Mouse (Mus musculus) olfactory bulb, adult 2 months (tissue): ENCODE data around the gene Lpin1. TPM values are rescaled to one million over a fixed set of nuclear protein-coding genes. Genes with fewer than 3 reads are reported as not detected.

Experiments used
- H3K27ac ChIP-seq: fragments of 200-500 bp; 2 replicates; pipeline ENCODE4 v1.5.1; 2012; ENCODE audit warnings: low read depth, low read length; ENCODE audit not compliant: insufficient read depth
- H3K4me1 ChIP-seq: fragments of 200-500 bp; 2 replicates; pipeline ENCODE4 v1.6.1; 2012; ENCODE audit warnings: low read length; ENCODE audit not compliant: control insufficient read depth, insufficient read depth
- H3K4me3 ChIP-seq: fragments of 200-500 bp; 2 replicates; pipeline ENCODE4 v1.5.1; 2012; ENCODE audit warnings: mild to moderate bottlenecking, low read depth, low read length, moderate library complexity; ENCODE audit not compliant: insufficient read depth
- CTCF ChIP-seq: fragments of 200-500 bp; IDR thresholded peaks from 2 replicates; pipeline ENCODE4 v1.5.1; 2012; ENCODE audit warnings: low read depth, mild to moderate bottlenecking, low read length, moderate library complexity; ENCODE audit not compliant: insufficient read depth
- POLR2A ChIP-seq: fragments of 200-500 bp; IDR thresholded peaks from 2 replicates; pipeline ENCODE4 v1.6.1; 2012; ENCODE audit warnings: mild to moderate bottlenecking, low read depth, low read length, moderate library complexity; ENCODE audit not compliant: insufficient read depth
- WGBS: fragments of 180-500 bp; shearing (Covaris S2); methylation state at CpG from one replicate; pipeline ENCODE4 v1.1.7; 2018; 5-methylcytosine and 5-hydroxymethylcytosine counted together
- polyA plus RNA-seq: library from polyadenylated mRNA; stranded (reverse); fragments of >200 nt; gene quantifications from 2 replicates; pipeline ENCODE4 v1.2.4, GENCODE M21; 2012; ENCODE audit warnings: low replicate concordance; ENCODE audit not compliant: missing spikeins, insufficient read depth, insufficient read length

Lpin1 gene
- polyA plus RNA-seq, 1 experiment: not detected

GRCm38 (mm10) chr12:16643508-16644345 lies 33.0 kb upstream of the Lpin1 start:
- no peak overlapping the region for H3K4me3 ChIP-seq
- TF ChIP-seq POLR2A (no peak), CTCF (no peak)
- WGBS: 30% methylated on average over 12 of the region's 12 CpGs
- peaks cover 13% of the 10 kb centered on the region for H3K4me1 ChIP-seq
- H3K27ac ChIP-seq: peak overlapping the region; percentile 7

GRCm38 (mm10) chr12:16642000-16642399 lies 31.2 kb upstream of the Lpin1 start:
- no peak for TF ChIP-seq POLR2A
- TF ChIP-seq CTCF: no peak
- 76% methylated on average over 5 of the region's 5 CpGs for WGBS
- Histone ChIP-seq H3K4me1 (peaks cover 13% of the 10 kb centered on the region), H3K27ac (no peak overlapping the region), H3K4me3 (no peak overlapping the region)

- WGBS: 96% methylated on average over 6 of the region's 6 CpGs
- no peak overlapping the region for H3K4me3 ChIP-seq
- TF ChIP-seq CTCF: no peak
- TF ChIP-seq POLR2A: no peak
- H3K27ac ChIP-seq: no peak overlapping the region
- H3K4me1 ChIP-seq: peaks cover 10% of the 10 kb centered on the region
Measured at GRCm38 (mm10) chr12:16640075-16640474, 29.3 kb upstream of the Lpin1 start.

- TF ChIP-seq POLR2A: no peak
- WGBS: 73% methylated on average over 12 of the region's 12 CpGs
- Histone ChIP-seq H3K4me1 (peaks cover 7% of the 10 kb centered on the region), H3K4me3 (no peak overlapping the region), H3K27ac (no peak overlapping the region)
Measured at GRCm38 (mm10) chr12:16639078-16639771, 28.5 kb upstream of the Lpin1 start.

- Histone ChIP-seq H3K4me3 (no peak overlapping the region), H3K27ac (no peak overlapping the region), H3K4me1 (no peaks in the 10 kb centered on the region)
- TF ChIP-seq POLR2A: no peak
- TF ChIP-seq CTCF: no peak
- WGBS: 67% methylated on average over 6 of the region's 6 CpGs
Measured at GRCm38 (mm10) chr12:16635816-16636215, 25.1 kb upstream of the Lpin1 start.

- Histone ChIP-seq H3K4me1 (0 out of 2 replicates have a peak, but pooled peaks cover 2% of the 10 kb centered on the region), H3K4me3 (no peak overlapping the region), H3K27ac (no peak overlapping the region)
- TF ChIP-seq POLR2A (no peak), CTCF (0 out of 2 replicates have a peak, but pooled peaks have one; percentile 24)
- WGBS: 59% methylated on average over 14 of the region's 14 CpGs
Measured at GRCm38 (mm10) chr12:16634075-16634813, 23.5 kb upstream of the Lpin1 start.

- 0 out of 2 replicates have a peak, but pooled peaks cover 2% of the 10 kb centered on the region for H3K4me1 ChIP-seq
- H3K4me3 ChIP-seq: no peak overlapping the region
- WGBS: 96% methylated on average over 6 of the region's 6 CpGs
- H3K27ac ChIP-seq: no peak overlapping the region
- no peak for TF ChIP-seq CTCF
- TF ChIP-seq POLR2A: no peak
Measured at GRCm38 (mm10) chr12:16633235-16633634, 22.5 kb upstream of the Lpin1 start.

- TF ChIP-seq POLR2A (no peak), CTCF (no peak)
- WGBS: 93% methylated on average over 2 of the region's 2 CpGs
- Histone ChIP-seq H3K4me1 (0 out of 2 replicates have a peak, but pooled peaks cover 2% of the 10 kb centered on the region), H3K4me3 (no peak overlapping the region), H3K27ac (no peak overlapping the region)
Measured at GRCm38 (mm10) chr12:16631423-16631822, 20.7 kb upstream of the Lpin1 start.

- TF ChIP-seq POLR2A: no peak
- TF ChIP-seq CTCF: no peak
- 97% methylated on average over 1 of the region's 1 CpGs for WGBS
- H3K4me1 ChIP-seq: 0 out of 2 replicates have a peak, but pooled peaks cover 2% of the 10 kb centered on the region
- no peak overlapping the region for H3K4me3 ChIP-seq
- no peak overlapping the region for H3K27ac ChIP-seq
Measured at GRCm38 (mm10) chr12:16630866-16631185, 20.1 kb upstream of the Lpin1 start.
